Mouse (Mus musculus) CH12.LX (cell line): Measurements from ENCODE around the gene Nup62. TPM values are rescaled to one million over a fixed set of nuclear protein-coding genes. Genes with fewer than 3 reads are reported as not detected.

Source experiments
- DNase-seq: peaks from one replicate; pipeline ENCODE4 v3.0.0-alpha.2; 2013; ENCODE audit errors: extremely low read depth
- H3K27ac ChIP-seq: 2 replicates; pipeline ENCODE4 v1.5.1; 2012; ENCODE audit warnings: low read depth, mild to moderate bottlenecking, control low read depth, moderate library complexity; ENCODE audit not compliant: insufficient read depth
- H3K27me3 ChIP-seq: replicated peaks from 2 replicates; pipeline ENCODE3; 2012; ENCODE audit warnings: inconsistent platforms
- H3K36me3 ChIP-seq, 2 experiments: replicated peaks in 1 of 2; 2 replicates each; pipeline versions ENCODE3 to v1.6.1; 2012; ENCODE audit warnings: inconsistent platforms in 1 of 2, low read length in 1 of 2, mild to moderate bottlenecking in 1 of 2, mixed read lengths in 1 of 2, moderate library complexity in 1 of 2; ENCODE audit not compliant: control insufficient read depth in 1 of 2, insufficient read depth in 1 of 2
- H3K4me1 ChIP-seq, 2 experiments: 2 replicates each; pipeline ENCODE4 v1.6.1; 2012; ENCODE audit warnings: inconsistent platforms in 1 of 2, moderate library complexity in 1 of 2; ENCODE audit not compliant: insufficient read depth in 2 of 2, control insufficient read depth in 1 of 2
- H3K4me2 ChIP-seq: 2 replicates; pipeline ENCODE4 v1.6.1; 2012; ENCODE audit warnings: low read depth, mild to moderate bottlenecking, control low read depth; ENCODE audit not compliant: poor library complexity, insufficient read depth, severe bottlenecking
- H3K4me3 ChIP-seq, 3 experiments: fragments of 150-350 bp in 1 of 3; sonication (generic) in 1 of 3; replicated peaks in 1 of 3; 2 replicates each; pipeline versions ENCODE3 to v1.5.1; 2011 to 2012; ENCODE audit warnings: low read depth in 2 of 3, low read length in 2 of 3, mild to moderate bottlenecking in 2 of 3, moderate library complexity in 2 of 3, control low read depth in 1 of 3, improper control_type of control experiment in 1 of 3, inconsistent platforms in 1 of 3, mixed read lengths in 1 of 3; ENCODE audit not compliant: poor library complexity in 1 of 3
- H3K79me2 ChIP-seq: replicated peaks from 2 replicates; pipeline ENCODE4 v1.6.1; 2012; ENCODE audit warnings: mild to moderate bottlenecking, moderate library complexity; ENCODE audit not compliant: control insufficient read depth, poor library complexity, insufficient read depth, severe bottlenecking; ENCODE audit errors: extremely low read depth
- H3K9ac ChIP-seq: 2 replicates; pipeline ENCODE4 v1.6.1; 2012; ENCODE audit warnings: low read depth, mild to moderate bottlenecking, control low read depth, moderate library complexity; ENCODE audit not compliant: insufficient read depth
- H3K9me3 ChIP-seq: replicated peaks from 2 replicates; pipeline ENCODE3; 2012; ENCODE audit warnings: low read length, inconsistent platforms, mixed read lengths
- CHD1 ChIP-seq: IDR thresholded peaks from 2 replicates; pipeline ENCODE4 v1.6.1; 2012; ENCODE audit warnings: low read depth, low read length, improper control_type of control experiment, inconsistent platforms
- CHD2 ChIP-seq: IDR thresholded peaks from 2 replicates; pipeline ENCODE4 v1.6.1; 2011; ENCODE audit warnings: low read length, improper control_type of control experiment
- CTCF ChIP-seq, 2 experiments: IDR thresholded peaks in 1 of 2; conservative IDR thresholded peaks in 1 of 2; 2 replicates each; pipeline ENCODE4 v1.5.1; 2011 to 2012; ENCODE audit warnings: low read depth in 2 of 2, low read length in 2 of 2, improper control_type of control experiment in 1 of 2, inconsistent platforms in 1 of 2, mild to moderate bottlenecking in 1 of 2, moderate library complexity in 1 of 2
- E2F4 ChIP-seq: IDR thresholded peaks from 2 replicates; pipeline ENCODE4 v1.6.1; 2011; ENCODE audit warnings: low read depth, low read length, improper control_type of control experiment; ENCODE audit not compliant: insufficient replicate concordance
- HCFC1 ChIP-seq: IDR thresholded peaks from 2 replicates; pipeline ENCODE4 v1.6.1; 2012; ENCODE audit warnings: low read depth, mild to moderate bottlenecking, inconsistent platforms, low read length, improper control_type of control experiment
- JUND ChIP-seq: conservative IDR thresholded peaks from 2 replicates; pipeline ENCODE4 v1.6.1; 2011; ENCODE audit warnings: low read depth, low read length, improper control_type of control experiment
- KAT2A ChIP-seq: IDR thresholded peaks from 2 replicates; pipeline ENCODE4 v1.6.1; 2012; ENCODE audit warnings: low read length, improper control_type of control experiment, inconsistent platforms; ENCODE audit not compliant: insufficient replicate concordance
- MAFK ChIP-seq: IDR thresholded peaks from 2 replicates; pipeline ENCODE4 v1.6.1; 2011; ENCODE audit warnings: low read length, improper control_type of control experiment; ENCODE audit not compliant: insufficient replicate concordance
- MAX ChIP-seq: IDR thresholded peaks from 2 replicates; pipeline ENCODE4 v1.6.1; 2011; ENCODE audit warnings: low read length, improper control_type of control experiment
- MAZ ChIP-seq: IDR thresholded peaks from 2 replicates; pipeline ENCODE4 v1.6.1; 2012; ENCODE audit warnings: low read depth, mild to moderate bottlenecking, inconsistent platforms, low read length, improper control_type of control experiment, moderate library complexity
- MXI1 ChIP-seq: IDR thresholded peaks from 2 replicates; pipeline ENCODE4 v1.6.1; 2011; ENCODE audit warnings: mild to moderate bottlenecking, low read depth, low read length, improper control_type of control experiment
- PAX5 ChIP-seq: IDR thresholded peaks from 2 replicates; pipeline ENCODE4 v1.6.1; 2012; ENCODE audit warnings: low read length, inconsistent platforms, mixed read lengths
- POLR2A ChIP-seq: IDR thresholded peaks from 2 replicates; pipeline ENCODE4 v1.6.1; 2011; ENCODE audit warnings: low read depth, mild to moderate bottlenecking, improper control_type of control experiment, low read length
- POLR2AphosphoS2 ChIP-seq: IDR thresholded peaks from 2 replicates; pipeline ENCODE4 v1.6.1; 2011; ENCODE audit warnings: low read depth, low read length, improper control_type of control experiment
- RAD21 ChIP-seq: IDR thresholded peaks from 2 replicates; pipeline ENCODE4 v1.6.1; 2011; ENCODE audit warnings: low read depth, mild to moderate bottlenecking, low read length, improper control_type of control experiment, moderate library complexity
- RCOR1 ChIP-seq: conservative IDR thresholded peaks from 2 replicates; pipeline ENCODE4 v1.6.1; 2012; ENCODE audit warnings: low read depth, mild to moderate bottlenecking, inconsistent platforms, low read length, improper control_type of control experiment
- SMC3 ChIP-seq: IDR thresholded peaks from 2 replicates; pipeline ENCODE4 v1.6.1; 2011; ENCODE audit warnings: low read depth, low read length, improper control_type of control experiment
- TCF12 ChIP-seq: IDR thresholded peaks from 2 replicates; pipeline ENCODE4 v1.6.1; 2014; ENCODE audit warnings: low read depth, mild to moderate bottlenecking, inconsistent platforms, low read length, improper control_type of control experiment
- ZC3H11A ChIP-seq: IDR thresholded peaks from 2 replicates; pipeline ENCODE4 v1.6.1; 2012; ENCODE audit warnings: low read depth, mild to moderate bottlenecking, inconsistent platforms, low read length, improper control_type of control experiment
- ZKSCAN1 ChIP-seq: IDR thresholded peaks from 2 replicates; pipeline ENCODE4 v1.6.1; 2012; ENCODE audit warnings: low read depth, inconsistent platforms, low read length, improper control_type of control experiment, borderline replicate concordance
- ZNF384 ChIP-seq: IDR thresholded peaks from 2 replicates; pipeline ENCODE4 v1.6.1; 2012; ENCODE audit warnings: low read depth, low read length, improper control_type of control experiment, inconsistent platforms
- dilution Hi-C: fragments of 300-500 bp; cut with MboI; formaldehyde crosslinking; loops from 2 replicates; pipeline ENCODE4 v1.14.3; 2020; ENCODE audit warnings: low sequenced_read_pairs; ENCODE audit not compliant: extremely low pct_unique_long_range_greater_than_20kb, extremely low pct_ligation_motif_present
- in situ Hi-C: fragments of 300-500 bp; cut with MboI; formaldehyde crosslinking; loops from 3 replicates; pipeline ENCODE4 v1.14.3; 2019; ENCODE audit warnings: low sequenced_read_pairs, low pct_ligation_motif_present, low pct_unique_long_range_greater_than_20kb, mixed read lengths
- polyA plus RNA-seq: library from polyadenylated mRNA; unstranded; fragments of >175 nt; gene quantifications from 2 replicates; pipeline ENCODE4 v1.2.1, GENCODE M21; 2012; ENCODE audit warnings: low read depth; ENCODE audit not compliant: insufficient read length
- total RNA-seq, 2 experiments: library from RNA; depleted of rRNA; stranded (reverse); fragments of 300-350 nt in 1 of 2; fragments of >200 nt in 1 of 2; gene quantifications; 2 replicates each; pipeline ENCODE4 v1.2.3; 2012 to 2014

Nup62 gene
- total and polyA plus RNA-seq, 3 experiments: 93.3 to 151 (median 101) TPM

DNA sequence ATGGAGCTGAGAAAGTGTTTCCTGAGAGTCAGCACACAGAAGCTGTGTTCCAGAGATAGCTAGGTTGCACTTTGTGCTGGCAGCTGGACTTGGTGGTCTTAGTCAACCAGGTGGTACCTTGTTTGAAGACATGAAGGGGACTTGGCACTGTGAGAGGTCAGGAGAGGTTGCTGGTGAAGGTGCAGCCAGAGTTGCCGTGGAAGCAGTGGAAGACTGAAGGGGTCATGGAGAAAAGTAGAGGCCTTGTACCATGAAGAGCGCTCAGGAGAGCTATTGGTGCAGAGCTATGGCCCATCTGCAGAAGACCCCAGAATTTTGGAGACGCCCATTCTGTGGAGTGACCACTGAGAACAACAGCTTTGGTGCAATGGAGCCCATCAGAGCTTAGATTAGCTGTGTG, 6.4 kb upstream of the Nup62 start:
- no peak for DNase-seq
- no peak for TF ChIP-seq RCOR1
- TF ChIP-seq KAT2A: no peak
- no peak for TF ChIP-seq PAX5
- no peak for TF ChIP-seq MXI1
- TF ChIP-seq HCFC1: no peak
- no peak for TF ChIP-seq POLR2AphosphoS2
- TF ChIP-seq, all 38 proteins: peak for 0
- Histone ChIP-seq H3K4me1 (peaks cover 12 to 16% of the 10 kb centered on the region in 2 experiments), H3K4me3 (no peak overlapping the region), H3K36me3 (peaks cover 41 to 49% of the 10 kb centered on the region in 2 experiments), H3K4me2 (no peak overlapping the region), H3K27me3 (no peaks in the 10 kb centered on the region), H3K9me3 (no peaks in the 10 kb centered on the region), H3K9ac (no peak overlapping the region), H3K79me2 (peaks cover 5% of the 10 kb centered on the region; the same call in 1 of the 2 replicates), H3K27ac (no peak overlapping the region; the same call in 1 of the 2 replicates)
- dilution Hi-C loops (no loop called here), in situ Hi-C loops (no loop called here)

DNA sequence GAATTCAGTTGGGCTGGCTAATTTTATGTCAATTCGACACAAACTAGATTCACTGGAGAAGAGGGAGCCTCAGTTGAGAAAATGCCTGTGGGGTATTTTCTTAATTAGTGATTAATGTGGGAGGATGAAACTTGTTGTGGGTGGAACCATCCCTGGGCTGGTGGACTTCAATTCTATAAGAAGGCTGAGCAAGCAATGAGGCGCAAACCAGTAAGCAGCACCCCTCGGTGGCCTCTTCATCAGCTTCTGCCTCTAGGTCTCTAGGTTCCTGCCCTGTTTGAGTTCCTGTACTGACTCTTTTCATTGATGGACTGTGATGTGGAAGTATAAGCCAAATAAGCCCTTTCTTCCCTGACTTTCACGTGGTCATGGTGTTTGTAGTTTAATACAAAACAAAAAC, 5.5 kb upstream of the Nup62 start:
- TF ChIP-seq ZNF384 (no peak), SMC3 (no peak)
- H3K27ac ChIP-seq: no peak overlapping the region
- no peaks in the 10 kb centered on the region for H3K27me3 ChIP-seq
- H3K79me2 ChIP-seq: peaks cover 12% of the 10 kb centered on the region
- H3K9me3 ChIP-seq: no peaks in the 10 kb centered on the region
- no peak overlapping the region for H3K4me3 ChIP-seq
- dilution Hi-C loops (no loop called here), in situ Hi-C loops (no loop called here)
- peaks cover 19 to 20% of the 10 kb centered on the region in 2 experiments for H3K4me1 ChIP-seq
- no peak for DNase-seq
- peaks cover 48 to 57% of the 10 kb centered on the region in 2 experiments for H3K36me3 ChIP-seq
- H3K9ac ChIP-seq: no peak overlapping the region
- no peak overlapping the region for H3K4me2 ChIP-seq

DNA sequence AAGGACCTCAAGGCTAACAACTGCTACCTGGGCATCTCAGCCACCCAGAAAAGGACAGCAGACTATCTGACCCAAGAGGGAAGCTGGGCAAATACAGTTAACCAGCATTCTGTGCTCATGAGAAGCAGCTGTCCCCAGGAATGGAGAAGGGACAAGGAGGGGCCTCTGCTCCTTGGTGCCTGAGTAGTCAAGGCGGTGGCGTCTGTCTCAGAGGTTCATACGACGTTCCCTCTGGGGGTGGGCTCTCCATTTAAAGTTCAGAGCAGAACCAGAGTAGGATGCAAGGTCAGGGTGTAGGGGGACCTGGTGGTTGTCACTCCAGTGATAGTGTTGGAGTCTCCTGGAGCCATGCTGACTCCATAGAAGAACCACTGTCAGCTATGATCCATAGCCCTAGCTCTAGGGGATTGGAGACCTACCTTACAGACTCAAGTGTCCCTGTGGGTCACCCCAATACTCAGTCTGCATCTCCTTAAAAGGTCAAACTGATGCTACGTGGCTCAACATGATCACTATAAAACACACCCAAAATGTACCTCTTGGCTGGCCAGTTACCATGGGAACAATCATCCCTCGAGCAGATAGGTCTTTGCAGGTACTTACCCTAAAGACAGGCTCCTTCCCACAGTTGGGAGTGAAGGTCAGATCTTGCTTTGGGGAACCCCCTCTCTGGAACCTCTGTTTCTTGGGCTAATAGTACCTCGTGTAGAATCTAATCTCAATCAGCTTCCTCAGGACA, 4.9 kb upstream of the Nup62 start:
- Histone ChIP-seq H3K79me2 (peaks cover 17% of the 10 kb centered on the region), H3K4me3 (no peak overlapping the region), H3K27me3 (no peaks in the 10 kb centered on the region), H3K9me3 (no peaks in the 10 kb centered on the region), H3K4me1 (peaks cover 19 to 20% of the 10 kb centered on the region in 2 experiments), H3K9ac (no peak overlapping the region), H3K27ac (no peak overlapping the region), H3K4me2 (no peak overlapping the region), H3K36me3 (peaks cover 48 to 57% of the 10 kb centered on the region in 2 experiments)
- dilution Hi-C loops: no loop called here
- TF ChIP-seq E2F4 (no peak), POLR2AphosphoS2 (no peak), MAX (no peak), ZC3H11A (no peak), SMC3 (no peak), MAZ (no peak), MAFK (no peak), CTCF (conservative IDR thresholded peaks at IDR 0.05 in 1 of 2, IDR thresholded peaks at IDR 0.05 in 1 of 2; ENCODE audit: low read depth in 2 of 2, low read length in 2 of 2) (no peak), TCF12 (no peak), PAX5 (no peak), JUND (no peak), CHD1 (no peak), ZNF384 (no peak), RCOR1 (no peak), KAT2A (no peak), CHD2 (no peak), POLR2A (no peak), RAD21 (no peak), ZKSCAN1 (no peak)
- DNase-seq: no peak
- in situ Hi-C loops: no loop called here
